Mouse (Mus musculus) left cerebral cortex, postnatal 4 days (tissue): ENCODE data around the gene Eef1akmt2. TPM values are rescaled to one million over a fixed set of nuclear protein-coding genes. Genes with fewer than 3 reads are reported as not detected.

Experiments
- DNase-seq: peaks from one replicate; pipeline ENCODE4 v3.0.0-alpha.2; 2022
- intact Hi-C: fragments of 180-260 bp; cut with DNase I; formaldehyde crosslinking; loops from one replicate; pipeline ENCODE4 v1.15.1; 2025
- total RNA-seq, 2 experiments: library from RNA; stranded (reverse); gene quantifications; 2 replicates each; pipeline ENCODE4 v1.2.3; 2021

Eef1akmt2 gene
- total RNA-seq, 2 experiments from 2014 or later = 41.2 to 41.6 TPM

DNA sequence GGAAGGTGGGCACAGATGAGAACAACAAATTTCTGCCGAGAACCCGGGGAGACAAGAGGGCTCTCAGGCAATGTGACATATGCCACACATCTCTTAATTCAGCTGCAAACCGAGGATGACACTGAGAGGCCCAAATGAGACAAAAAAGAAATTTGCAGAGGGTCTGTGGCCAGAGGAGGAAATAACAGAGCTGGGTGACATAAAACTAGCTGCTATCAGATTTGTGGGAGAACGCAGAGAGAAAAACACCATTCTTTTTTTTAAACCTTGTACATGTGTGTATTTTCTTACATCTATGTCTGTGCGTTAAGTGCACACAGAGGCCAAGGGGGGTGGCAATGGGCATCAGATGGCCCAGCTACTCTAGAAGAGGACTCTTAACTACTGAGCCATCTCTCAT is 57.3 kb downstream of the Eef1akmt2 start:
- intact Hi-C loops = no loop called here
- no peak for DNase-seq

DNA sequence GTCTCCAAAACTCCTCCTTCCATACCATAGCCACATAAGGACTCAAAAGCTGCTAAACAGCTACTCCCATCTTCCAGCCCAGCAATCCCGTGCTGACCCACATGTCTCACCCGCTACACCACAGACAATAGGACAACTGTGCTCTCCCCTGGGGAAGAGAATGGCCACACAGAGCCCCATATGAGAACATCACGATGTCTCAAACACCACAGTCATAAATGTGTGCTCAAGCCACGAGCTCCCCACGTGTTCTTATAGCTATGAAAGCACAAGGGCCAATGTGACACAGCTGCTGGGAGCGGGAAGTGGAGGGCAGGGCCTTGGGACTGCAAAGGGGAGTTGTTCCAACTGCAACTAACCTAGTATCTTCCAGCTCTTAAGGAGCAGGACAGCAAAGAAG is 59.0 kb downstream of the Eef1akmt2 start:
- intact Hi-C loops = no loop called here

DNA sequence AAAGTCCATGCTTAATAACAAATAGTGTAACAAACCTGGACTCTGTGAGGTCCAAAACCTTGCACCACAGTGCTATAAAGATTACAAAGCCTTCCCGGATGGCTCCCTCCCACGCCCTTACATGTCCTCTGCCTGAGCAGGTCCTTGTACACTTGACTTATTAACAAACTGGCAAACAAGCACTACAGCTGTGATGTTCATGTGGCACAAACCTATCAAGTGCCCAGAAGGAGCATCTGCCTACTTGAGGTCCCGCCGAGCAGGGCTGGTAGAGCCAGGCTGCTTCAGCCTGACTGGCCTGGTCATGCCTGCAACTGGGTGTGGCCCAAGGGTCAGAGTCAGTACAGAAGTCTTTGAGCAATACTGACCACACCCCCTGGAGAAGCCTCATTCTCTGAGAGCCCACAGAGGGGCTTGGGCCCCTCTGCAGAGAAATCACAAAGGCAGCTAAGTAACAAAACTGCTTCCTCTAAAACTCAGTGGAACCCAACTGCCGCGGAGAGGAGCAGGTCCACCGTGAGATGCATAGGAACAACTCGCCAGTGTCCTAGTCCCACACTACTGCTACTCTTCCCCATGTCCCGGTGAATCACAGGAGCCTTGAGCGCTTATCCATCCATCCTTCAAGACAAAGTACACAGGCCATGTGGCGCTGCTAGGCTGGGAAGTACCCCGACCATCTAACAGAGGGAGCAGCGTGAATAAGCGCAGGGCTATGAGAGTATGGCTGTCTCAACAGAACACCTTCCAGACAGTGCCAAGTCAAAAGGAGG is 61.8 kb downstream of the Eef1akmt2 start:
- intact Hi-C loops = no loop called here
- DNase-seq = peak; percentile 71

More for the DNA sequence above, 59.0 kb downstream of the Eef1akmt2 start:
- no peak for DNase-seq

DNA sequence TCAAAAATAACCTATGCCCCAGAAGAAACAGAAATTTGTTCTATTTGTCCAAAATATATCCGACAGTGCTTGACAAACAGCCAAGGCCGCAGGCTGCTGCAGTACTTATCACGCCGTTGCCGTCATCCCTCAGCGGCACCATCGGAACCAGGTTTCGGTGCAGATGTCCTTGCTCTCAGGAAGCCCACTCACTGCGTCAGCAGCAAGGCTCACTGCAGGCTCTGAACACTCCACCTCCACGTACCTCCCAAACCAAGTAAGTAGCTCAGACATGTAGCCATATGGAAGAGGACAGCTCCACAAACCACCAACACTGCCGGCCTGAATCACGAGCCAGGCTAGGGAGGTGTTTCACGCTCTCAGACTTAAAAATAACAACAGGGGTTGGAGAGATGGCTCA is 63.6 kb downstream of the Eef1akmt2 start:
- DNase-seq = no peak
- intact Hi-C loops = no loop called here

DNA sequence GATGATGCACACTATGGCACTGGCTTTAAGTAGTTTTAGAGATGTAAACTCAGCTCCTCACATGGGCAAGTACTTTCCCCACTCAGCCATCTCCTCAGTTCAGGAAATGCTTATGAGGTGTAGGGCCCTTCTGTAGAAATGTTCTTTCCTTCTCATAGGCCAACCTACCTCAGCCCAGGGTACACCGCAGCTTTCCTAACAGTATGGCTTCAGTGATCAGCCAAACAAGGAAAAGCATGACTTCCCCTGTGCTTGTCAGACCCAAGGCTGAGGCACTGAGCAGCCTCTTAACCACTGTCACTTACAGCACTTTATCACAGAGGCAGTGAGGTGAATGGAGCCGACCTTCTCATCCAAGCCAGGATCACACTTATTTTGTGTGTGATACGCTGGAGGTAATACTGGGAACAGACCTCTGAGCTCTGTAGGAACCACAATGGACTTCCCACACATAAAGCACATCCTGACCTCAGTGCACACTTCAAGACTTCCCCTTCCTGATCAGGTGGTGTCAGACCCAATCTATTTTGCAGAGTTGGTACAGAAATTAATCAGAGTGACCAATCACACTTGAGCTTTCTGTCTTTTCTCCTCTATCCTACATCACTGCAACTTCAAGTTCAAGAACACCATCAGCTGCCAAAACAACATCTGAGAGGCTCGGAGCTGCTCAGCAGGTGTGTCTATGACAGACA is 64.8 kb downstream of the Eef1akmt2 start:
- no peak for DNase-seq
- intact Hi-C loops = no loop called here

DNA sequence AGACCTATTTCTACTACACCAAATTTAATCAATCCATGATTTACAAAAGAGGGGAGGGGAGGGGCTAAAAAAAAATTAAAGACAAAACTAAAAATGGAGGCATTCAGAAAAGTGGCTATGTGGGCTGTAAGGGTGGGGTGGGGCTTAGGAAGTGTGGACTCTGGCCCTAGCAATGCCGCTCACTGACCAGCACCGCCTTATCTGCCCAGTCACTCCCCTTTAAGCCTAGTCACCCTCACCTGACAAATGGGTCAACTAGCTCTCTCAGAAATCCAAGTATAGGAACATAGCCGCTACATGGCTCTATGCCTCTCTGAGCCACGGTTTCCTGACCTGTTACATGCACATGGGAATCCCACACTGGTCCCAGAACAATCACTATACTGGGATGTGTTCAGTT is 65.5 kb downstream of the Eef1akmt2 start:
- no peak for DNase-seq
- intact Hi-C loops = no loop called here

DNA sequence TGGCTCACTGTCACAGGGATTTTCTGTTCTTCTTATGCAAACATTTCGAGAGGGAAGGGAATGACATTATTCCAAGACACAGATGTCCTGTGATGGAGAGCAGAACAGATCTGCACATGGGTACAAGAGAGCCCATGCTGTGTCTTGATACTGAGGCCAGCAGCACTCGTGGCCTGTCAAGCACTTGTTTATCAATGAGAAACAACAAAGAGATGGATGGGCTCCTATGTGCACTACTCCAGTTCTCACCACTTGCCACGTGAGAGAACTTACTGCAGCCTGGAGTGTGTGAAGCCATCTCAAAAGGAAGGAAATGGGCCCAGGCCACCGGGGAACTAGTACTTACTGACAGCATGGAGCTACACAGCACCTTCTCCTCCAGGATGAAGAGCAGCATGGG is 66.0 kb downstream of the Eef1akmt2 start:
- peak; percentile 51 for DNase-seq
- intact Hi-C loops = no loop called here

DNA sequence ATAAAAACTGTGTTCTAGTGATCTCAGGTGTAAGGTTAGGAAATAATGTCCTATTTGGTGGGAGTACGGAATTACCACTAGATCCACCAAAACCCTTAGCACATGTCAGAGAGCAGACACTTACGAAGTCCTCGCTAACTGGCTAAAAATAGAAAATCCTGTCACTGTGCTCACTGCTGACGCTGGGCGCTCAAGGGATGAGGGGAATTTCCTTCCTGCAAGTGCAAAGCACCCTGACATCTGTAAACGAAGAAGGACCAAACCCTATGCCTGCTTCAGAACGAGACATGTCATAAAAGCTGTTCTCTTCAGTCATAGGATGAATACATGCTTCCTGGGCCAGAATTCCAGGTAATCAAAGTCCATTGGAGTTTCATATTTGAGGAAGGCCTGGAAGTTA is 66.5 kb downstream of the Eef1akmt2 start:
- intact Hi-C loops = no loop called here
- DNase-seq = no peak

DNA sequence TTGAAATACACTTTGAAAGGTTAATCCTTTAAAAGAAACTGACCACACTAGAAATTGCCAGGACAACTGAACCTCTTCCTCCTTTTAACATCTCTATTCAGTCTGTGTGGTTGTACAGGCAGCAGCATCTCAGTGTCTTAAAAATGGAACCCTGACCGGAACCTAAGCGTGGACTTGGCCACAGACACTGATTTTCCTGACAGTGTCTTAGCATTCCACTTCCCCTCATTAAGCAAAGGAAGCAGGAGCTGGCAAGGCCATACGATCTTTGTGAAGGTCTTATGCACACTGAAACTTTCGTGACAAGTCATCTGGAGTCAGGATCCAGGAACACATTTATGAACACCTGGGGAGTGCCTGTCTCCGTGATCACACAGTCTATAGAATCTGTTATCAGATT is 68.4 kb downstream of the Eef1akmt2 start:
- intact Hi-C loops = no loop called here
- DNase-seq = no peak

DNA sequence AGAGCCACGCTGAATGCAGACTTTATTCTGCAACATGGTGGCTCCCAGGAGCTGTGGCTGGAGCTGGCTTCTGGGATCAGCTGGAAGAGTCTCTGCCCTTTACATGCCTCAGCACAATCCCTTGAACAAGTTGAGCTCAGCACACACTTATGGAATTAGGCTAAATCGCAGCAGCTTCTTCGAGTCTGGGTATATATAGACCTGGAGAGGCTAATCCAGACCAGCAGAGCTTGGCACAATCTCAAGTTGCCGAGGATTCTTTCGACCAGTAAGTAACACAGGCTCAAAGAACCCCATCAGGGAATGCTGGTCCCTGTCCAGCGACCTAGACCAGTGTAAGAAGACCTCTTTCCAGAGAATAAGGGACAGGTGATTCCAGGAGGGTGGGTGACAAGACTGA is 70.6 kb downstream of the Eef1akmt2 start:
- DNase-seq = peak; percentile 42
- intact Hi-C loops = no loop called here

DNA sequence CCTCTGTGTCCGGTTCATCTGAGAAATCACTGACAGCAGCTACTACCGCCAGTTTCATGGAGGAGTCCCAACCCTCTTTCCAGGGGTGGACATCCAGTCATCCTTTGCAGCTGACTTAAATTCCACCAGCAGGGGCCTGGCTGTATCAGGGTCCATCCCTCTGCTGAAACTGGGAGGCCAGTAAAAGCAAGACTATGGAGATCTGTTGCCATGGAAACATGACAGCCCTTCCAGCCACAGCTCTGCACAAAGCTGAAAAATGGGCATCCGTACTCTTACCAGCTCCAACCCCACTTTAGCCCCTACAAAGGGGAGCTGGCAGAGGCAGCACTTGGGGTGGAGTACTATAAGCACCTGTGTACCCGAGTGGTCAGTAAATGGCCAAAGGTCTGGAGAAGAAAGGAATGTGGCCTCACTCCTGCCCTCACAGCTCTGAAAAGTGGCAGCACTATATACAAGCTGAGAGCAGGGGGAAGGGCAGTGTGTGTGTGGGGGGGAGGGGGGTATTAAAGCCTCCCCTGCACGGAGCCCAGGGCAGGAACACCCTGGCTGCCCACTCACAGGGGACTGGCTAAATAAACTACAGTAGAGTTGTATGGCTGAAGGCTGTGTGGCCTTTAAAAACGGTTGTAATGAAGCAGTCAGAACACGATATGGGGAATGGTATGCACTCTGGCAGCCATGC is 71.2 kb downstream of the Eef1akmt2 start:
- DNase-seq = peak; percentile 37
- intact Hi-C loops = no loop called here

DNA sequence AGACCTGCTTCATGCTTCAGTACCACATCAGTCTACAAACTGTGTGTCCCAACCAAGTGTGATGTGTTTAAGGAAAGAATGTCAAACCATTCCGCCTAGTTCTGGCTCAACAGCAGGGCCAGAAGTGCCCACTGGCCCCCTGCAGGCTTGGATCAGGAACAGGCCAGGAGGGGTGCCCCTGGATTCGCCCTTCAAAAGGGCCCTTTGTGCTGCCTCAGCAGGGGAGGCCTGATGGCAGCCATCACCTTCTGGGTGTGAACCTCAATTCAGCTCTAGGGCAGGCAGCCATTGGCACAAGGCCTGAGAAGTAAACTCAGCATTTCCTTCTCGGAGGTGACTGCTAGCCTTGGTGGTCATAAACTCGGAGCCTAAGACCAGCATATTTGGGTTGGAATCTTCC is 71.9 kb downstream of the Eef1akmt2 start:
- peak; percentile 69 for DNase-seq
- intact Hi-C loops = no loop called here

DNA sequence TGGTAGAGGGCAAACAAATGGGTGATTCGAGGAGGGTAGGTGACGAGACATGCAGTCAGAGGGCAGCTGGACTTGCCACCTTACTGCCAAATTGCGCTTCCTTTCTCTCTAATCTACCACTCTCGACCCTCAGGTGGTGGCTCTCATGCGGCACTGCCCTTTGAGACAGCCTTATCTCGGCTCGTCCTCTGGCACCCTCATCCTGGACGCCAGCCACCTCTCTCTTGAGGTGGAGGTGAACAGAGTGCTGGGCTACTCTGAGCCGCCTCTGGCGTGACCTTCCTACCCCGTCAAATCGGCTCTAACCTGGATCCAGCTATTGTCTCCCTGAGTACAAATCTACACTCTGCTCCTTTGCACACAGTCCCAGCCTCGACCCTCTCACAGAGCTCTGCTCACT is 73.8 kb downstream of the Eef1akmt2 start:
- intact Hi-C loops = no loop called here
- DNase-seq = no peak

DNA sequence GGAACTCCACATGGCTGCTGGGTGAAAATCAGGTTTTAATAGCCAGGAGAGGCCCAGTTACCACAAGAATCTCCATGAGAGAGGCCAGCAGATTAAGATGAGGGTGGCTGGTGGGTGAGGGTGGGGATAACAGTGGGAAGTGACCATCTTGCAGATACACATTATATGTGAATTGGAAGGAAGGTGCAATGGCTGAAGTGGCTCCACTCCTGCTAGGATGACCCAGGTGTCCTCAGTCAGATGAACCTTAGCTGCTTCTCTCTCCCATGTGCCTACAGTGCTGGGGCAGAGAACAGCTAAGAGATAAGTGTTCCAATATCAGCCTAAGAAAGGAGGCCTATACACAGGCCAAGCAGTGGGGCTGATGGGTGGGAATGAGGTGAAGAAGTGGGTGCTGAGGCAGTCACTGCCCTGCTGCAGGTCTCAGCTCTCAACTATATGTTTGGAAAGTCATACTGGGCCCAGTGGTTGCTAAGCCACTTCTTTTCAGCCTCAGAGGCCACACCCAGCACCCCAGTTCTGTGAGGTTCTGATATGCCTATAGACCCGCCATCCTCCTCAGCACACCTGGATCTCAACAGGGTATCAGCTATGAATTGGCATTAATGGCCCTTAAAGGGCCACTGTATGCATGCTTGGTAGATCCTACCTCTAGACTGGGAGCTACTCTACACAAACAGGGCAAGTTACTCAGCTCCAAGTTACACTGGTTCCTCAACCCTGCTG is 74.6 kb downstream of the Eef1akmt2 start:
- intact Hi-C loops = no loop called here
- no peak for DNase-seq

Other genes starting within 250 kb of the Eef1akmt2 start
- gene Lhpp, start 242.0 kb downstream of the Eef1akmt2 start, total RNA-seq = 10 to 100 TPM; 34.6 TPM
- gene Fam53b, start 38.8 kb downstream of the Eef1akmt2 start, total RNA-seq = 10 to 100 TPM; 13.4 to 13.8 TPM
- gene Abraxas2, start 6.6 kb upstream of the Eef1akmt2 start, total RNA-seq = 10 to 100 TPM; 27.5 to 29.9 TPM
- gene Zranb1, start 78.5 kb upstream of the Eef1akmt2 start, total RNA-seq = 10 to 100 TPM; 55.0 to 58.3 TPM